Mouse (Mus musculus) retina, embryonic 14.5 days (tissue): ENCODE measurements around the gene Rxylt1.

Experiments used
- DNase-seq: peaks from one replicate; pipeline ENCODE4 v3.0.0-alpha.2; 2015; ENCODE audit warnings: low spot score

The Rxylt1 gene

DNA sequence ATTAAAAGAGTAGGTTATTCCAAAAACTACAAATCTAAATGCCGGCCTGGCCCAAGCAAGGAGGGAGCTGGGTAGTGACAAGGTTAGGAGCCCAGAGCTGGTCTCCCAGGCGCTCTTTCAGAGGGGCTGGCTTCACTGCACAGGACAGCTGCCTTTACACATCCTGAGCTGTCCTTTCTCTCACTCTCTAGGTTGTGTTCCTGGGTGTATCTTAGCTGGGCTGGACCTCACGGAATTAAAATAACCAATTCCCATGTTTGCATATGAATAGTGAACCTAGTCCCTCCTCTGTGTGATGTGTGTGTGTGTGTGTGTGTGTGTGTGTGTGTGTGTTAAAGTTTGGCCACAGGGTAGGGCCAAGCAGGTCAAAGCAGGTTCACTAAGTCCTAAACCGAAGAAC, 52.2 kb downstream of the Rxylt1 start:
- no peak for DNase-seq

GRCm38 (mm10) chr10:122040372-122040771, 56.8 kb downstream of the Rxylt1 start:
- no peak for DNase-seq

GRCm38 (mm10) chr10:122039566-122039965, 57.6 kb downstream of the Rxylt1 start:
- DNase-seq, result no peak

- peak; percentile 25 for DNase-seq
Measured at GRCm38 (mm10) chr10:122038554-122038953, 58.6 kb downstream of the Rxylt1 start.

DNA sequence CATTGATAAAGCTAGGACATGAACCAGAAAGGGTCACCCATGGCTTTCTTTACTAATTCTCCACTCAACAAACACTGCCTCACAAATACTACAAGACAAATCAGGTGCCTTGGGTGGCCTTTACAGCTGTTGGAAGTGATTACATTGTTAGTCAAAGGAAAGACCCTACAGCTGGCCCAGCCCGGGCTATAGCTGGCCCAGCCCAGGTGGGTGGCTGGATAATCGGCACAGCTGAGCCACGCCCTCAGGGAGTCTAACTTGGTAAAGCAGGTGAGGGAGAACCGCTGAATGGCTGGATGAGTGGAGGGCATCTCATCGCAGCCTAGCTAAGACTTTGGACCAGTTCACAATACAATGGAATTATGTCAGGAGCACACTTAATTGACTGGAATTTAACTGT, 63.9 kb downstream of the Rxylt1 start:
- DNase-seq, result no peak

GRCm38 (mm10) chr10:122030420-122030819, 66.8 kb downstream of the Rxylt1 start:
- no peak for DNase-seq

DNA sequence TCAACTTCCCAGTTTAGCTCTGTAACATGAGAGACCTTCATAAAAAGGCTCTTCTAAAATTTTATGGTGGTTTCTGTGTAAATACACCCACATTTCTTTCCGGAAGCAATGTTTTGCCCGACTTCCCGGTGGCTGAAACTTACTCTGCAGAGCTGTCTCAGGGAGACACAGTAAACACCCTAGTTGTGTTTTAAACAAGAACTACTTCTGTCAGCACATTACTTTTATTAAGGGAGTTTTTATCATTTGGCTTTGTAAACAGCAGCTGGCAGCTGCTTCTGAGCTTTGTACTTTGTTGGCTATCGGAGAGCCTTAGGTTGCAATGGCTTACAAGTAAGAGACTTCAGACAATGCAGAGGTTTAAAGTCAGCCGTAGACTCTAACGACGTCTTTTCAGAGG, 67.4 kb downstream of the Rxylt1 start:
- no peak for DNase-seq
